Mouse (Mus musculus): ENCODE measurements around the gene Mtg2.

DNA sequence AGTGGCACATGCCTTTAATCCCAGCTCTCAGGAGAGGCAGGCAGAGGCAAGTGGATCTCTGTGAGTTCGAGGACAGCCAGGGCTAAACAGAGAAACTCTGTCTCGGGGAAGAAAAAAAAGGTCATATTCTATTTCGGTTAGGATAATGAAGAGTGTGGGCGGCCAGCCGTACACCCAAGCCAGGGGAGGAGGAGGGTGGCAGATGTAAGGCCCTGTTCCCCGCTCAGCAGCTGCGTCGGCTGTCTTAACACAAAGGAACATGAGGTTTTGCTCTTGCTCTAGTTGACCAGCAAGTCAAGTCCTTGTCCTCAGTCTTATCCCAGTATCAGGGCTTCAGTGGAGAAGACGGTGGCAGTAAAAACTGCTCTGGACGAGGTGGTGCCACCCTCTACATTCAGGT, 12.7 kb downstream of the Mtg2 start:
- no peak for TF ChIP-seq HCFC1 (IDR thresholded peaks at IDR 0.05; ENCODE audit: borderline replicate concordance, insufficient read depth, low read length)
- no peak for TF ChIP-seq ZNF384 (IDR thresholded peaks at IDR 0.05; ENCODE audit: low read depth, low read length)

Measured in ES-E14 (cell line).